Mouse (Mus musculus): ENCODE measurements at regions not wholly inside any gene's neighbourhood (a gene's known extent, or its start where the extent isn't known, plus 50 kb on each side); places are given as distances from the start of the nearest gene placed in this dataset.
"Not testable (repeated sequence)": the region's sequence is repeated elsewhere in the genome, so short reads cannot be mapped to it uniquely, and the experiment has no call there.

DNA sequence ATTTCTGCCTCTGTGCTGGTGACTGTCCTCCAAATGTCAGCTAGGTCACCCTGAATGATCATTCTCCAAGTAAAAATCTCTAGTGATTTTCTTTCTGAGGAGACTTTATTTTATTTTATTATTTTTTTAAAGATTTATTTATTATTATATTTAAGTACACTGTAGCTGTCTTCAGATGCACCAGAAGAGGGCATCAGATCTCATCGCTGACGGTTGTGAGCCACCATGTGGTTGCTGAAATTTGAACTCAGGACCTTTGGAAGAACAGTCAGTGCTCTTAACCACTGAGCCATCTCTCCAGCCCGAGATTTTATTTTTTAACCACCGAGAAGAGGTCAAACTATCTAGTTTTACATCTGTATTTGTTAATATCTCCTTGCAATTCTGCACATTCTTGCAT is 50.5 kb upstream of the Slc44a3 start:
- WGBS = 83% methylated on average over 4 of the region's 4 CpGs
- not testable (repeated sequence) for ATAC-seq (ENCODE audit: insufficient number of reproducible peaks, low FRiP score); H3K36me3 ChIP-seq; H3K27me3 ChIP-seq (replicated peaks); H3K27ac ChIP-seq (ENCODE audit: poor library complexity, severe bottlenecking); H3K9ac ChIP-seq; H3K4me3 ChIP-seq; H3K4me2 ChIP-seq; H3K9me3 ChIP-seq (replicated peaks)
- H3K4me1 ChIP-seq (replicated peaks) = peaks cover 17% of the 10 kb centered on the region
